Mouse (Mus musculus) midbrain, embryonic 10.5 days (tissue): Measurements from ENCODE around the gene Skint3. TPM values are rescaled to one million over a fixed set of nuclear protein-coding genes. Genes with fewer than 3 reads are reported as not detected.
"Not testable (repeated sequence)": the region's sequence is repeated elsewhere in the genome, so short reads cannot be mapped to it uniquely, and the experiment has no call there.

Source experiments
- DNase-seq: peaks from one replicate; pipeline ENCODE4 v3.0.0-alpha.2; 2017; ENCODE audit warnings: low spot score
- H3K27ac ChIP-seq: fragments of 300-500 bp; sonication (generic); replicated peaks from 2 replicates; pipeline ENCODE4 v1.5.1; 2016; ENCODE audit warnings: mild to moderate bottlenecking
- H3K27me3 ChIP-seq: fragments of 300-500 bp; sonication (generic); 2 replicates; pipeline ENCODE4 v1.6.1; 2016; ENCODE audit warnings: low read depth, mild to moderate bottlenecking; ENCODE audit not compliant: poor library complexity, severe bottlenecking
- H3K36me3 ChIP-seq: fragments of 300-500 bp; sonication (generic); 2 replicates; pipeline ENCODE4 v1.6.1; 2016; ENCODE audit warnings: mild to moderate bottlenecking, moderate library complexity
- H3K4me1 ChIP-seq: fragments of 300-500 bp; sonication (generic); 2 replicates; pipeline ENCODE4 v1.6.1; 2016
- H3K4me3 ChIP-seq: fragments of 300-500 bp; sonication (generic); 2 replicates; pipeline ENCODE4 v1.5.1; 2016; ENCODE audit warnings: mild to moderate bottlenecking, moderate library complexity
- H3K9me3 ChIP-seq: fragments of 300-500 bp; sonication (generic); replicated peaks from 2 replicates; pipeline ENCODE4 v1.6.1; 2016; ENCODE audit warnings: mild to moderate bottlenecking
- WGBS: fragments of 180-500 bp; shearing (Covaris S2); methylation state at CpG from one replicate; pipeline ENCODE4 v1.1.7; 2016; 5-methylcytosine and 5-hydroxymethylcytosine counted together
- polyA plus RNA-seq: library from polyadenylated mRNA; unstranded; fragments of >200 nt; fragmentation: Nextera tagmentation; extraction: Ambion mirVana; gene quantifications from 2 replicates; pipeline ENCODE4 v1.2.1, GENCODE M21; 2016

Skint3 gene
- polyA plus RNA-seq = not detected in 2 replicates

- H3K4me3 ChIP-seq = no peak within 1 kb of the TSS
- no peak within 1 kb of the TSS for H3K27ac ChIP-seq
- no peaks in the 10 kb centered on the region for H3K36me3 ChIP-seq
- H3K27me3 ChIP-seq = no peaks in the 10 kb centered on the region
- 92% methylated on average over 1 of the region's 1 CpGs for WGBS
- no peaks in the 10 kb centered on the region for H3K4me1 ChIP-seq
- H3K9me3 ChIP-seq = no peaks in the 10 kb centered on the region
- no peak for DNase-seq
Observed at GRCm38 (mm10) chr4:112231945-112232344, at the start of gene Skint3. Gene Skint3 (plus strand): TSS chr4:112232245.

DNA sequence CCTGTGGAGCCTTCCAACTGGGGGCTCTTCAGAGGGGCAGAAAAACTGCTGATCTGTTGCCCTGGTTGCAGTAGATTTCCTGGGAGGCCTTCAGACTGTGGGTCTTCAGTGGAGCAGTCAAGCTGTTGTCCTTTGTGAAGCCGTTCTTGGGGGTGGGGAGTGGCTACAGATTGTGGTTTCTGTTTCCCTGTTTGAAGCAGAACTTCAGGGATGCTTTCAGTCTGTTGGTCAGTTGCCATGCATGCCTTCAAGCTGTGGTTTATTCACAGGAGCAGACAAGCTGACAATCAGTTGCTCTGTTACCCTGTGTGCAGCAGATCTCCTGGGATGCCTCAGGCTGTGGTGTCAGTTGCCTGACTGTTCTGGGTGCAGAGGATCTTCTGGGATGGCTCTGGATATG, 11.4 kb downstream of the Skint3 start:
- Histone ChIP-seq H3K4me3 (no peak overlapping the region), H3K27me3 (no peaks in the 10 kb centered on the region), H3K27ac (no peak overlapping the region), H3K36me3 (no peaks in the 10 kb centered on the region), H3K9me3 (peaks cover 14% of the 10 kb centered on the region), H3K4me1 (no peaks in the 10 kb centered on the region)
- 57% methylated on average over 1 of the region's 1 CpGs for WGBS
- DNase-seq = no peak

- no peaks in the 10 kb centered on the region for H3K36me3 ChIP-seq
- no peak overlapping the region for H3K4me3 ChIP-seq
- peaks cover 17% of the 10 kb centered on the region for H3K9me3 ChIP-seq
- no peak for DNase-seq
- no peaks in the 10 kb centered on the region for H3K4me1 ChIP-seq
- no peaks in the 10 kb centered on the region for H3K27me3 ChIP-seq
- no peak overlapping the region for H3K27ac ChIP-seq
- WGBS = 92% methylated on average over 3 of the region's 3 CpGs
Observed at GRCm38 (mm10) chr4:112243951-112244350, 11.9 kb downstream of the Skint3 start.

DNA sequence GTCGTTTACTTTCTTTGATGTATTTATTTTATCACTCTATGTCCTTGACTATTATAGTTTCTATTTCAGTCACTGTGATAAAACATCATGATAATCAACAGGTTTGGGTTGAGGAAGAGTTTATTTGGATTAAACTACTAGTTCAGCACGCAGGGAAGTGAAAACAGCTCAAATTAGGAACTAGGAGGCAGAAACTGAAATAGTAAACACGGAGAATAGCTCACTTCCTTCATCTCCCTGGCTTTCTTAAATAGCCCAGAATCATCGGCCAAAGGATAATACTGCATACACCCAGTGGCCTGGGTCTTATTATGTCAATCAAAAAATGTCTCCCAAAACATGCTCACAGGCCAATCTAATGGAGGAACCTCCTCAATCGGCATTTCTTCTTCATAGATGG, 24.0 kb downstream of the Skint3 start:
- H3K27me3 ChIP-seq = no peaks in the 10 kb centered on the region
- peaks cover 11% of the 10 kb centered on the region; the same call in 1 of the 2 replicates for H3K9me3 ChIP-seq
- H3K4me1 ChIP-seq = no peaks in the 10 kb centered on the region
- H3K36me3 ChIP-seq = no peaks in the 10 kb centered on the region
- DNase-seq = no peak
- H3K27ac ChIP-seq = no peak overlapping the region
- no peak overlapping the region for H3K4me3 ChIP-seq
- WGBS = 83% methylated on average over 5 of the region's 5 CpGs

- DNase-seq = no peak
- Histone ChIP-seq H3K27me3 (no peaks in the 10 kb centered on the region), H3K4me3 (no peak overlapping the region), H3K4me1 (no peaks in the 10 kb centered on the region), H3K36me3 (no peaks in the 10 kb centered on the region), H3K27ac (no peak overlapping the region), H3K9me3 (peaks cover 20% of the 10 kb centered on the region; the same call in 1 of the 2 replicates)
- WGBS = 85% methylated on average over 12 of the region's 12 CpGs
Observed at GRCm38 (mm10) chr4:112287178-112287974, 55.3 kb downstream of the Skint3 start.

- no peak overlapping the region for H3K4me3 ChIP-seq
- no peaks in the 10 kb centered on the region for H3K4me1 ChIP-seq
- 87% methylated on average over 4 of the region's 4 CpGs for WGBS
- H3K9me3 ChIP-seq = peaks cover 13% of the 10 kb centered on the region; the same call in 1 of the 2 replicates
- no peak for DNase-seq
- no peak overlapping the region for H3K27ac ChIP-seq
- H3K36me3 ChIP-seq = no peaks in the 10 kb centered on the region
- no peaks in the 10 kb centered on the region for H3K27me3 ChIP-seq
Observed at GRCm38 (mm10) chr4:112288396-112288795, 56.4 kb downstream of the Skint3 start.

GRCm38 (mm10) chr4:112302305-112302704, 70.3 kb downstream of the Skint3 start:
- no peaks in the 10 kb centered on the region for H3K27me3 ChIP-seq
- 96% methylated on average over 1 of the region's 1 CpGs for WGBS
- no peaks in the 10 kb centered on the region for H3K36me3 ChIP-seq
- H3K4me1 ChIP-seq = no peaks in the 10 kb centered on the region
- H3K9me3 ChIP-seq = peaks cover 9% of the 10 kb centered on the region
- DNase-seq = no peak
- H3K27ac ChIP-seq = no peak overlapping the region
- H3K4me3 ChIP-seq = no peak overlapping the region

DNA sequence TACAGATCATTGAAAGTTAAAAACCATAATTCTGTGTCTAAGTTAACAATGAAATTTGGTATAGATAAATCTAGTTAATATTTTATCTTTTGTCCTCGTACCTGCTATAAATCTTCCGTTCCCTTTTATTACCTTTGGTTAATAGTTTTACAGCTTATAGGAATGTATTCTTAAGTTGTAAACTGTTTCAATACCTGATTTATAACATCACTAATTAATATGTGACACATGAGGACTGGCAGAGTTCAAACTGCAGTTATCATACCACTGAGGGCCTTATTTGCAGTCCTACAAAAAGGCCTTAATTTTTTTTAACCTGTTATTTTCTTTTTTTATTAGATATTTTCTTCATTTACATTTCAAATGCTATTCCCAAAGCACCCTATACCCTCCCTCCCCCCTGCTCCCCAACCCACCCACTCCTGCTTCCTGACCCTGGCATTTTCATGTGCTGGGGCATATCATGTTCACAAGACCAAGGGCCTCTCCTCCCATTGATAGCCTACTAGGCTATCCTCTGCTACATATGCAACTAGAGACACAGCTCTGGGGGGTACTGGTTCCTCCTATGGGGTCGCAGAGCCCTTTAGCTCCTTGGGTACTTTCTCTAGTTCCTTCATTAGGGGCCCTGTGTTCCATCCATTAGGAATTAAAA, 70.9 kb downstream of the Skint3 start:
- Histone ChIP-seq H3K27ac (no peak overlapping the region), H3K4me1 (no peaks in the 10 kb centered on the region), H3K9me3 (peaks cover 9% of the 10 kb centered on the region), H3K36me3 (no peaks in the 10 kb centered on the region), H3K4me3 (no peak overlapping the region), H3K27me3 (no peaks in the 10 kb centered on the region)
- 87% methylated on average over 3 of the region's 3 CpGs for WGBS
- DNase-seq = no peak

DNA sequence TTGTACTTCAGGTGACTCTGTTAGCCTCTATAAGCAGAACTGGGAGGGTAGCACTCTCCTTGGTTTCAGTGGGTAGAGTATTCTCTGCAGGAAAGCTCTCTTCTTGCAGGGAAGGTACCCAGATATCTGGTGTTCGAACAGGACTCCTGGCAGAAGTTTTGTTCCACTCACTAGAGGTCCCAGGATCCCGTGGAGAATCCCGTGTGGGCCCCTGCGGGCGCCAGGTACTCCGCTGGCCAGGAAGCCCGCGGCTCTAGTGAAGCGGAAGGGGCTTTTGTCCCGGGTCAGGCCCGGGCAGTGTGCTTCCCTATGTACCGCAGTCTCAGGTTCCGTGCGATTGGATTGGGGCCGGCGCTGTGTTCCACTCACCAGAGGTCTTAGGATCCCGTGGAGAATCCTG, 117.1 kb downstream of the Skint3 start:
- H3K9me3 ChIP-seq, H3K4me3 ChIP-seq, DNase-seq, H3K27me3 ChIP-seq, H3K36me3 ChIP-seq, H3K27ac ChIP-seq, H3K4me1 ChIP-seq: not testable (repeated sequence)
- WGBS = 91% methylated on average over 17 of the region's 17 CpGs

Other genes with a start within 250 kb of the Skint3 start
- not detected in 2 replicates for gene Skint1, start 226.0 kb upstream of the Skint3 start, polyA plus RNA-seq
- not detected in 2 replicates for gene Skint4, start 160.2 kb upstream of the Skint3 start, polyA plus RNA-seq
- gene Skint9, start 201.7 kb downstream of the Skint3 start, polyA plus RNA-seq = not detected in 2 replicates